Mouse (Mus musculus): ENCODE measurements around the gene Atxn7l3b. TPM values are rescaled to one million over a fixed set of nuclear protein-coding genes. Genes with fewer than 3 reads are reported as not detected.

Gene Atxn7l3b
- polyA plus RNA-seq (2012; rRNA removed; ENCODE audit: low replicate concordance): 20.0 and 28.6 TPM in 2 replicates

DNA sequence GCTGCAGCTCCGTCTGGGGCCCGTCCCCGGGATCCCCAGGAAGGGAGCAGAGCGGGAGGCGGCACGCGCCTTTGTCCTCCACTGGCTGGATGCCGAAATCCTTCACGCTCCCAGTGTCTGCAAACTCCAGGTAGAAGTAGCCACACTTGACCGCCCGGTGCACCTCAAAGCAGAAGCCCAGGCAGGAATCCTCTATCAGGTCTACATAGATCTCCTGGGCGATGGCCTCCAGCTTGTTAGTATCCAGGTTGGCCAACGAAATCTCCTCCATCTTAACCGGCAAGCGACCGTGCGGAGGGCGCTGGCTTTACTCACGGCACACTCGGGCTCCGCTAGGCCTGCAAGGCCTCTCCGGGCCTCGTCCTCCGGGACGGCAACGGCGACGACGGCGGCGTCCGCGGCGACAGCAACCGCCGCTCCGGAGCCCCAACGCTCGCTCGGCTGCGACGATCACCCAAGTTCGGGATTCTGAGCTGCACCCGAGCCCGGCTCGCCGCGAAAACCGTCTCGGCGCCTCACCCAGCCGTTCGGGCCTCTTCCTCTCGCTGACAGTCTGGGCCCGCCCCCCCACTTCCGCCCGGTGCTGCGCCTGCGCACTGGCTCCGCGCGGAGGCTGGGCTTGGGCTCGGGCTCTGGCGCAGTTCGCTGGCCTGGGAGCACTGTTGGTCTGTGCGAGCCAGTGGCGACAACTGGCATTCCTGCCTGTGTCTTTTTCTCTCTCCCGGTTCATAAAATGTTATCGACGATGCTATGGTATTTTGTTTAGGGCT lies at the start of gene Atxn7l3b:
Gene Atxn7l3b, minus strand, starts transcription at position 550 of the 770 bp plus-strand sequence.

